In the genomic region with DNA sequence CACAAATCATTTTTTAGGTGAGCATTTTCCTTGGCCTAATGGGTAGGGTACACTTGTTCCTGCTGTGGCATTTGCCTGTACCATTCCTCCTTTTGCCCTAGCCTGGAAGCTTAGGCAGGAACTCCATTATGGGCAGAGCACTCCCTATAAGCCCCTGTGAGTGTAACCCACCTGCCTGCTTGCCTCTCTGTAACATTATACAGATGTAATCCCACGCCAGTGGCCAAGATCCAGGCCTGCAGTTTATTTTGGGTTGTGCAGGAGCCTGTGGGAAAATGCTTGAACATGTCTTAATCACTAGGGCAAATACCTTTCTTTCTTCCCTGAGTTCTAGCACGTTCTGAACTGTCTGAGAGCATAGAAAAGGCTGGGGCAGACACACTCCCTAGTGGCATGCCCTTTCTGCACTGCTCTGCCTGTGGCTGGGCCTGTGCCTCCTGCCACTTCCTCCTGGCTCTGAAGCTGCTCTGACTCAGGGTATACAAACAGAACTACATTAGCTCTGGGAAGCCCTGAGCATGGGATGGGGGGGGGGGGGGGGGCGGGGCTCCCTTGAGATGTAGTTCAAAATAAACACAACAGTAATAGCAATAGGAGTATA, we compare ENCODE assay signal across 13 mouse cellular contexts. TPM values are rescaled to one million over a fixed set of nuclear protein-coding genes. Genes with fewer than 3 reads are reported as not detected.
DNase-seq lines count a peak whose midpoint lies in the region; ATAC-seq and TF ChIP-seq lines count a peak whose summit lies in the region.
"Had no signal": no experiment of that assay in that cellular context is flagged by ENCODE, and none has a peak within 500 bp of the region (broad histone marks: within the 10 kb centered on the region; RNA-seq: fewer than 3 reads in every experiment).

No protein-coding gene starts in this region.

- H3K4me2 ChIP-seq in lung, embryonic 15.5 days = no peak overlapping the region
- H3K4me2 ChIP-seq in embryonic facial prominence, embryonic 14.5 days (ENCODE audit: low read depth, low read length) = no peak overlapping the region
- H3K4me2 ChIP-seq: hindbrain, embryonic 13.5 days; limb, embryonic 13.5 days had no signal

- no peak overlapping the region for H3K4me3 ChIP-seq in lung, embryonic 15.5 days
- no peak overlapping the region for H3K4me3 ChIP-seq in MEL (ENCODE audit: control insufficient read depth in 1 of 2, insufficient read depth in 1 of 2, low read depth in 2 of 2, low read length in 2 of 2)
- no peak overlapping the region for H3K4me3 ChIP-seq in embryonic facial prominence, embryonic 14.5 days (ENCODE audit: low read depth, low read length)
- H3K4me3 ChIP-seq in olfactory bulb, adult 2 months (ENCODE audit: insufficient read depth, low read depth, low read length) = no peak overlapping the region
- H3K4me3 ChIP-seq: heart, embryonic 10.5 days; hindbrain, embryonic 13.5 days; limb, embryonic 13.5 days had no signal

- H3K27ac ChIP-seq in lung, embryonic 15.5 days = no peak overlapping the region
- H3K27ac ChIP-seq in MEL (ENCODE audit: control insufficient read depth, low read depth, low read length) = no peak overlapping the region
- H3K27ac ChIP-seq in embryonic facial prominence, embryonic 14.5 days (replicated peaks; ENCODE audit: low read depth, low read length) = 0 out of 2 replicates have a peak overlapping the region, but pooled peaks have one; percentile 18
- H3K27ac ChIP-seq in olfactory bulb, adult 2 months (ENCODE audit: insufficient read depth, low read depth, low read length) = 0 out of 2 replicates have a peak overlapping the region, but pooled peaks have one; percentile 36
- H3K27ac ChIP-seq: hindbrain, embryonic 13.5 days; limb, embryonic 13.5 days had no signal

- no peaks in the 10 kb centered on the region for H3K9me3 ChIP-seq in lung, embryonic 15.5 days
- no peaks in the 10 kb centered on the region for H3K9me3 ChIP-seq in MEL (replicated peaks; ENCODE audit: insufficient read depth, low read length)
- H3K9me3 ChIP-seq in embryonic facial prominence, embryonic 14.5 days (ENCODE audit: control insufficient read depth, low read length) = no peaks in the 10 kb centered on the region
- H3K9me3 ChIP-seq: heart, embryonic 10.5 days; hindbrain, embryonic 13.5 days; limb, embryonic 13.5 days had no signal

- peaks cover 19% of the 10 kb centered on the region for H3K4me1 ChIP-seq in lung, embryonic 15.5 days
- peaks cover 0 to 6% of the 10 kb centered on the region in 2 experiments; a peak in 3 of 4 replicates for H3K4me1 ChIP-seq in MEL (ENCODE audit: control insufficient read depth in 1 of 2, insufficient read depth in 2 of 2, low read length in 2 of 2)
- H3K4me1 ChIP-seq in embryonic facial prominence, embryonic 14.5 days (ENCODE audit: control insufficient read depth, insufficient read depth, low read length) = peaks cover 15% of the 10 kb centered on the region
- H3K4me1 ChIP-seq in olfactory bulb, adult 2 months (ENCODE audit: control insufficient read depth, insufficient read depth, low read length) = peaks cover 22% of the 10 kb centered on the region

- no peak for TF ChIP-seq EP300 in MEL (IDR thresholded peaks at IDR 0.05; ENCODE audit: low read depth in 1 of 2, low read length in 2 of 2)

- no peak for TF ChIP-seq POLR2A in MEL (IDR thresholded peaks at IDR 0.05; ENCODE audit: control insufficient read depth in 1 of 2, insufficient read depth in 1 of 2, low read depth in 1 of 2, low read length in 2 of 2, poor library complexity in 1 of 2)
- TF ChIP-seq POLR2A in olfactory bulb, adult 2 months (IDR thresholded peaks at IDR 0.05; ENCODE audit: insufficient read depth, low read depth, low read length) = no peak

- WGBS in lung, embryonic 15.5 days = 28% methylated on average over 3 of the region's 3 CpGs
- 7% methylated on average over 3 of the region's 3 CpGs for WGBS in embryonic facial prominence, embryonic 14.5 days
- WGBS in olfactory bulb, adult 2 months = 32% methylated on average over 3 of the region's 3 CpGs

- H3K36me3 ChIP-seq in lung, embryonic 15.5 days = peaks cover 4% of the 10 kb centered on the region
- peaks cover 0 to 2% of the 10 kb centered on the region in 2 experiments; a peak in 1 of 4 replicates for H3K36me3 ChIP-seq in MEL (ENCODE audit: control insufficient read depth in 1 of 2, insufficient read depth in 2 of 2, low read length in 2 of 2)
- peaks cover 4% of the 10 kb centered on the region for H3K36me3 ChIP-seq in embryonic facial prominence, embryonic 14.5 days (ENCODE audit: control insufficient read depth, insufficient read depth, low read length)
- H3K36me3 ChIP-seq: hindbrain, embryonic 13.5 days had no signal

- peak; percentile 42; the same call in 1 of the 2 replicates for ATAC-seq in lung, embryonic 15.5 days (ENCODE audit: borderline replicate concordance, extremely low read depth, low FRiP score, low TSS enrichment)
- peak; percentile 89 for ATAC-seq in embryonic facial prominence, embryonic 14.5 days (ENCODE audit: low read depth)

- DNase-seq in lung, postnatal 25 days (ENCODE audit: low spot score) = no peak
- peak; percentile 36 for DNase-seq in MEL (ENCODE audit: low read depth, low spot score)
- peak; percentile 79 for DNase-seq in embryonic facial prominence, embryonic 14.5 days (ENCODE audit: low spot score)
- no peak for DNase-seq in adrenal gland, postnatal 4 days (ENCODE audit: low spot score in 2 of 2)
- DNase-seq in adrenal gland, adult 8-10 months = no peak
- DNase-seq: cerebellum, adult 9-10 months; kidney, adult 18-20 months; layer of hippocampus, adult 9-11 months had no signal

- H3K27me3 ChIP-seq in lung, embryonic 15.5 days = no peaks in the 10 kb centered on the region
- H3K27me3 ChIP-seq in MEL (ENCODE audit: control insufficient read depth in 1 of 2, insufficient read depth in 2 of 2, low read length in 2 of 2) = no peaks in the 10 kb centered on the region
- no peaks in the 10 kb centered on the region for H3K27me3 ChIP-seq in embryonic facial prominence, embryonic 14.5 days (replicated peaks; ENCODE audit: control insufficient read depth, insufficient read depth, low read length)
- H3K27me3 ChIP-seq: hindbrain, embryonic 13.5 days; limb, embryonic 13.5 days had no signal

- H3K79me2 ChIP-seq in MEL (ENCODE audit: control insufficient read depth, insufficient read depth, low read length, poor library complexity) = no peaks in the 10 kb centered on the region

- TF ChIP-seq CTCF in MEL (IDR thresholded peaks at IDR 0.05 in 2 of 3, conservative IDR thresholded peaks at IDR 0.05 in 1 of 3; ENCODE audit: control insufficient read depth in 1 of 3, insufficient read depth in 1 of 3, low read depth in 2 of 3, low read length in 3 of 3, poor library complexity in 1 of 3, severe bottlenecking in 1 of 3) = no peak
- no peak for TF ChIP-seq CTCF in olfactory bulb, adult 2 months (IDR thresholded peaks at IDR 0.05; ENCODE audit: insufficient read depth, low read depth, low read length)

- H3K9ac ChIP-seq in lung, embryonic 15.5 days = no peak overlapping the region
- no peak overlapping the region for H3K9ac ChIP-seq in MEL (ENCODE audit: control insufficient read depth, low read depth, low read length, poor library complexity, severe bottlenecking)
- H3K9ac ChIP-seq in embryonic facial prominence, embryonic 14.5 days (ENCODE audit: low read depth, low read length) = no peak overlapping the region
- H3K9ac ChIP-seq: hindbrain, embryonic 13.5 days; limb, embryonic 13.5 days had no signal

- TF ChIP-seq RAD21 in MEL (IDR thresholded peaks at IDR 0.05; ENCODE audit: low read depth, low read length) = no peak

TF ChIP-seq in MEL, 35 proteins besides CTCF, POLR2A, EP300 and RAD21 (continues in another document):
- no peak for TF ChIP-seq MYC (IDR thresholded peaks at IDR 0.05; ENCODE audit: low read depth, low read length)
- TF ChIP-seq ETS1 (IDR thresholded peaks at IDR 0.05; ENCODE audit: low read depth, low read length) = no peak
- no peak for TF ChIP-seq TAL1 (IDR thresholded peaks at IDR 0.05; ENCODE audit: low read length)
- TF ChIP-seq SMC3 (IDR thresholded peaks at IDR 0.05; ENCODE audit: low read depth, low read length) = no peak
- TF ChIP-seq HCFC1 (IDR thresholded peaks at IDR 0.05; ENCODE audit: low read depth, low read length) = no peak
- no peak for TF ChIP-seq TCF12 (IDR thresholded peaks at IDR 0.05; ENCODE audit: low read depth, low read length)
- no peak for TF ChIP-seq RCOR1 (IDR thresholded peaks at IDR 0.05; ENCODE audit: low read depth, low read length)
- TF ChIP-seq JUND (IDR thresholded peaks at IDR 0.05; ENCODE audit: low read depth, low read length) = no peak
- TF ChIP-seq KAT2A (conservative IDR thresholded peaks at IDR 0.05; ENCODE audit: low read depth, low read length) = no peak
- no peak for TF ChIP-seq TBP (IDR thresholded peaks at IDR 0.05; ENCODE audit: low read depth, low read length)
- no peak for TF ChIP-seq USF2 (IDR thresholded peaks at IDR 0.05; ENCODE audit: borderline replicate concordance in 1 of 2, insufficient read depth in 1 of 2, low read depth in 1 of 2, low read length in 2 of 2)
- no peak for TF ChIP-seq GATA1 (IDR thresholded peaks at IDR 0.05; ENCODE audit: low read depth, low read length)
- TF ChIP-seq CHD2 (IDR thresholded peaks at IDR 0.05; ENCODE audit: low read length) = no peak
- TF ChIP-seq UBTF (IDR thresholded peaks at IDR 0.05; ENCODE audit: borderline replicate concordance, insufficient read depth, low read depth, low read length) = no peak

RNA-seq across cellular contexts. Expression of a gene that starts 29.8 kb away (rescaled TPM):
- polyA plus RNA-seq in lung, embryonic 15.5 days (2015; fragmentation: Nextera tagmentation; extraction: Ambion mirVana) = 18.3 and 18.4 TPM in 2 replicates
- 5.1 and 5.8 TPM in 2 replicates for total RNA-seq in MEL (2012; rRNA removed)
- polyA plus RNA-seq in MEL (2012; ENCODE audit: insufficient read depth in 1 of 2, insufficient read length in 2 of 2, low read depth in 1 of 2, low replicate concordance in 2 of 2, missing spikeins in 1 of 2) = 10 to 100 TPM in 1 of 2 experiments, not detected in 1; 13.4 TPM
- polyA plus RNA-seq in embryonic facial prominence, embryonic 14.5 days (2014; fragmentation: Nextera tagmentation; extraction: Ambion mirVana) = 21.7 and 23.6 TPM in 2 replicates
- polyA plus RNA-seq in olfactory bulb, adult 2 months (2012; ENCODE audit: insufficient read depth, insufficient read length, low replicate concordance, missing spikeins) = not detected in 2 replicates
- total RNA-seq in adrenal gland, postnatal 4 days (2021) = 10 to 100 TPM; 85.5 to 92.1 TPM
- total RNA-seq in adrenal gland, adult 8-10 months (2022) = 100 to 1,000 TPM; 146 to 189 (median 168) TPM

RNA-seq across cellular contexts. Expression of a gene that starts 57.9 kb away (rescaled TPM):
- 16.2 and 17.2 TPM in 2 replicates for polyA plus RNA-seq in lung, embryonic 15.5 days (2015; fragmentation: Nextera tagmentation; extraction: Ambion mirVana)
- 9.5 and 9.9 TPM in 2 replicates for total RNA-seq in MEL (2012; rRNA removed)
- 10 to 100 TPM in 1 of 2 experiments, not detected in 1; 14.3 TPM for polyA plus RNA-seq in MEL (2012; ENCODE audit: insufficient read depth in 1 of 2, insufficient read length in 2 of 2, low read depth in 1 of 2, low replicate concordance in 2 of 2, missing spikeins in 1 of 2)
- polyA plus RNA-seq in embryonic facial prominence, embryonic 14.5 days (2014; fragmentation: Nextera tagmentation; extraction: Ambion mirVana) = 20.1 and 24.1 TPM in 2 replicates
- not detected in 2 replicates for polyA plus RNA-seq in olfactory bulb, adult 2 months (2012; ENCODE audit: insufficient read depth, insufficient read length, low replicate concordance, missing spikeins)
- total RNA-seq in adrenal gland, postnatal 4 days (2021) = 10 to 100 TPM; 31.2 to 41.9 TPM
- 10 to 100 TPM; 21.7 to 32.3 (median 27.2) TPM for total RNA-seq in adrenal gland, adult 8-10 months (2022)

Comparison
In these comparisons a context has a peak if more than half of its experiments do, and no peak if none do; other contexts are left out.
1. H3K27ac ChIP-seq: peak in embryonic facial prominence, embryonic 14.5 days (single experiment) and olfactory bulb, adult 2 months (single experiment); none in lung, embryonic 15.5 days (single experiment) and MEL (single experiment).
2. DNase-seq: peak in MEL (single experiment) and embryonic facial prominence, embryonic 14.5 days (single experiment); none in lung, postnatal 25 days (single experiment), adrenal gland, postnatal 4 days (0 of 2) and adrenal gland, adult 8-10 months (single experiment).